Mouse (Mus musculus) lung, postnatal 0 days (tissue): ENCODE data around the gene Pigw.

Experiments used
- CTCF ChIP-seq: IDR thresholded peaks from 2 replicates; pipeline ENCODE4 v1.5.1; 2016; ENCODE audit warnings: antibody characterized with exemption, mild to moderate bottlenecking
- EP300 ChIP-seq: IDR thresholded peaks from 2 replicates; pipeline ENCODE4 v1.6.1; 2016; ENCODE audit warnings: antibody characterized with exemption, mild to moderate bottlenecking, control low read depth

DNA sequence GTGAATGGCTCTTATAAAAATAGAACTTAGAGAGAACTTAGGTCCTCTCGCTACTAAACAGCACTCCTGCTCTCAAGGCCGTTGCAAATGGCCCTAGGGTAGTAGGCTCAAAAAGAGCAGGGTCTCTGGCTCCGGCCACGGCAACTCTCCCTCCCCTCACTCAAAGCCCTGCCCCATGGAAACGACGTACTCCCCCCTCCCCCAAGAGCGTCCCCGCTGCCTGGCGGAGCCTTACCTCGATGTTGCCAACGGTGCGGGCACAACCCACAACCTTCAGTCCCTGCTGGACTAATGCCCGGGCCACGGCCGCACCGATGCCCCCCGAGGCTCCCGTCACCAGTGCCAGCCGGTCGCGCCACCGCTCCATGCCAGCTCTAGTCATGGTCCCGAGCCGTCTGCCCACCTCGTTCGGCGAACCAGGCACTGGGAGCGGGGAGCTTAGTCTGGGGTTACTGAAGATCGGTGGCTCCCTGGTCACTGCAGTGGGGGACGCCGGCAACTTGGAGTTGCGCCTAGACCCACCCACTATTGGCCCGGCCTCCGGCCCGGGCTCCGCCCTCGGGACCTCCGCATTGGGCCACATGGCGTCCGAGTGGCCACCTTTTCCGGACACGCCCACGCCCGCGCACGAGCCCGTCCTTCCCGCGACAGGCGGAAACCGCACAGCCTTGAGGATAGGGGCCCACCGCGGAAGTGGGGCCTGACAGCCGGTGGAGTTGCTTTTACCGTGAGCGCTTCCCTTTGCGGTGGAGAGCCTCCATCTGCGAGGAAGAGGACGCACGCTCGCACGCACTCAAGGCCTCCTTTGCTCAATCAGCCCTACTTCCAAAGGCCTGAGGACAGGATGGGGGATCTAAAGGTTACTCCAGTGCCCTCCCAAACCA lies 51.3 kb downstream of the Pigw start, which contains the start of gene Dhrs11:
- TF ChIP-seq CTCF (no peak), EP300 (no peak)
